Mouse (Mus musculus) intestine, embryonic 14.5 days (tissue): ENCODE data around the gene Sf3a1. TPM values are rescaled to one million over a fixed set of nuclear protein-coding genes. Genes with fewer than 3 reads are reported as not detected.

Source experiments
- ATAC-seq: fragments of 200-750 bp; cut with Nextera tagmentation; replicated peaks from 2 replicates; pipeline ENCODE4 v1.8.0; 2017; ENCODE audit warnings: low read depth, moderate number of reproducible peaks, moderate TSS enrichment, moderate library complexity; ENCODE audit not compliant: low FRiP score, low TSS enrichment
- DNase-seq: peaks from one replicate; pipeline ENCODE4 v3.0.0-alpha.2; 2018; ENCODE audit warnings: low spot score
- H3K27ac ChIP-seq: fragments of 300-500 bp; sonication (generic); 2 replicates; pipeline ENCODE4 v1.5.1; 2014; ENCODE audit warnings: low read depth, mild to moderate bottlenecking, control low read depth
- H3K27me3 ChIP-seq: fragments of 300-500 bp; sonication (generic); replicated peaks from 2 replicates; pipeline ENCODE4 v1.6.1; 2014; ENCODE audit warnings: low read length, control low read depth; ENCODE audit not compliant: control insufficient read depth, insufficient read depth
- H3K36me3 ChIP-seq: fragments of 300-500 bp; sonication (generic); 2 replicates; pipeline ENCODE4 v1.6.1; 2014; ENCODE audit warnings: low read length, control low read depth; ENCODE audit not compliant: control insufficient read depth, insufficient read depth
- H3K4me1 ChIP-seq: fragments of 300-500 bp; sonication (generic); replicated peaks from 2 replicates; pipeline ENCODE4 v1.6.1; 2014; ENCODE audit warnings: low read length, control low read depth, mixed read lengths; ENCODE audit not compliant: control insufficient read depth, insufficient read depth
- H3K4me2 ChIP-seq: fragments of 300-500 bp; sonication (generic); 2 replicates; pipeline ENCODE4 v1.6.1; 2014; ENCODE audit warnings: low read length
- H3K4me3 ChIP-seq: fragments of 300-500 bp; sonication (generic); 2 replicates; pipeline ENCODE4 v1.5.1; 2014; ENCODE audit warnings: low read depth, low read length, control low read depth, mixed read lengths
- H3K9ac ChIP-seq: fragments of 300-500 bp; sonication (generic); 2 replicates; pipeline ENCODE4 v1.6.1; 2014; ENCODE audit warnings: mild to moderate bottlenecking, low read length
- H3K9me3 ChIP-seq: fragments of 300-500 bp; sonication (generic); 2 replicates; pipeline ENCODE4 v1.6.1; 2016; ENCODE audit warnings: low read length, control low read depth; ENCODE audit not compliant: control insufficient read depth
- WGBS: fragments of 180-500 bp; shearing (Covaris S2); extraction: QIAGEN DNeasy Blood & Tissue Kit; methylation state at CpG from one replicate; pipeline ENCODE4 v1.1.7; 2014; 5-methylcytosine and 5-hydroxymethylcytosine counted together
- polyA plus RNA-seq: library from polyadenylated mRNA; unstranded; fragments of >200 nt; fragmentation: Nextera tagmentation; extraction: Ambion mirVana; gene quantifications from 2 replicates; pipeline ENCODE4 v1.2.1, GENCODE M21; 2014

Gene Sf3a1
- polyA plus RNA-seq, 1 experiment from 2014 or later: 59.5 TPM

- WGBS: 78% methylated on average over 5 of the region's 5 CpGs
- no peaks in the 10 kb centered on the region for H3K9me3 ChIP-seq
- no peak for DNase-seq
- H3K36me3 ChIP-seq: peaks cover 46% of the 10 kb centered on the region
- H3K27me3 ChIP-seq: no peaks in the 10 kb centered on the region
- no peak overlapping the region for H3K9ac ChIP-seq
- no peaks in the 10 kb centered on the region for H3K4me1 ChIP-seq
- no peak overlapping the region for H3K27ac ChIP-seq
- no peak for ATAC-seq
- H3K4me3 ChIP-seq: no peak overlapping the region
- H3K4me2 ChIP-seq: no peak overlapping the region
Observed at GRCm38 (mm10) chr11:4209556-4209955, 49.4 kb downstream of the Sf3a1 start.

GRCm38 (mm10) chr11:4210786-4211185 is 50.6 kb downstream of the Sf3a1 start:
- 42% methylated on average over 1 of the region's 1 CpGs for WGBS

GRCm38 (mm10) chr11:4213107-4213506 is 53.0 kb downstream of the Sf3a1 start:
- 92% methylated on average over 10 of the region's 10 CpGs for whole genome bisulfite sequencing
- DNase-seq (no peak), ATAC-seq (no peak)
- H3K36me3 ChIP-seq: peaks cover 44% of the 10 kb centered on the region
- no peak overlapping the region for H3K4me3 ChIP-seq
- H3K9ac ChIP-seq: no peak overlapping the region
- 0 out of 2 replicates have a peak, but pooled peaks cover 3% of the 10 kb centered on the region for H3K9me3 ChIP-seq
- H3K27ac ChIP-seq: no peak overlapping the region
- no peak overlapping the region for H3K4me2 ChIP-seq
- no peaks in the 10 kb centered on the region for H3K4me1 ChIP-seq
- H3K27me3 ChIP-seq: no peaks in the 10 kb centered on the region; the same call in 1 of the 2 replicates

More at GRCm38 (mm10) chr11:4210786-4211185, 50.6 kb downstream of the Sf3a1 start:
- Histone ChIP-seq H3K9me3 (no peaks in the 10 kb centered on the region), H3K4me3 (no peak overlapping the region), H3K27me3 (no peaks in the 10 kb centered on the region), H3K27ac (no peak overlapping the region), H3K9ac (no peak overlapping the region), H3K4me1 (no peaks in the 10 kb centered on the region), H3K4me2 (no peak overlapping the region), H3K36me3 (peaks cover 54% of the 10 kb centered on the region)
- no peak for DNase-seq
- ATAC-seq: no peak

GRCm38 (mm10) chr11:4214572-4214971 is 54.4 kb downstream of the Sf3a1 start:
- 96% methylated on average over 14 of the region's 14 CpGs for WGBS
- peaks cover 34% of the 10 kb centered on the region for H3K36me3 ChIP-seq
- H3K4me1 ChIP-seq: peaks cover 3% of the 10 kb centered on the region; the same call in 1 of the 2 replicates
- ATAC-seq (no peak), DNase-seq (no peak)
- peaks cover 8% of the 10 kb centered on the region; the same call in 1 of the 2 replicates for H3K27me3 ChIP-seq
- H3K4me2 ChIP-seq: no peak overlapping the region
- H3K9ac ChIP-seq: no peak overlapping the region
- H3K9me3 ChIP-seq: 0 out of 2 replicates have a peak, but pooled peaks cover 3% of the 10 kb centered on the region
- H3K27ac ChIP-seq: no peak overlapping the region
- no peak overlapping the region for H3K4me3 ChIP-seq

- no peak for ATAC-seq
Observed at GRCm38 (mm10) chr11:4215061-4215460, 54.9 kb downstream of the Sf3a1 start.

GRCm38 (mm10) chr11:4216248-4217000 is 56.3 kb downstream of the Sf3a1 start:
- no peak overlapping the region for H3K9ac ChIP-seq
- peaks cover 3% of the 10 kb centered on the region; the same call in 1 of the 2 replicates for H3K4me1 ChIP-seq
- no peak overlapping the region for H3K4me2 ChIP-seq
- DNase-seq (no peak), ATAC-seq (no peak)
- H3K9me3 ChIP-seq: 0 out of 2 replicates have a peak, but pooled peaks cover 3% of the 10 kb centered on the region
- WGBS: 86% methylated on average over 9 of the region's 9 CpGs
- peaks cover 10% of the 10 kb centered on the region; the same call in 1 of the 2 replicates for H3K27me3 ChIP-seq
- H3K27ac ChIP-seq: no peak overlapping the region
- H3K4me3 ChIP-seq: no peak overlapping the region
- peaks cover 19% of the 10 kb centered on the region for H3K36me3 ChIP-seq

More at GRCm38 (mm10) chr11:4215061-4215460, 54.9 kb downstream of the Sf3a1 start:
- H3K4me3 ChIP-seq: no peak overlapping the region
- H3K9ac ChIP-seq: no peak overlapping the region
- H3K9me3 ChIP-seq: 0 out of 2 replicates have a peak, but pooled peaks cover 3% of the 10 kb centered on the region
- no peak for DNase-seq
- H3K4me1 ChIP-seq: peaks cover 3% of the 10 kb centered on the region; the same call in 1 of the 2 replicates
- H3K27ac ChIP-seq: no peak overlapping the region
- peaks cover 10% of the 10 kb centered on the region; the same call in 1 of the 2 replicates for H3K27me3 ChIP-seq
- no peak overlapping the region for H3K4me2 ChIP-seq
- 82% methylated on average over 10 of the region's 10 CpGs for WGBS
- H3K36me3 ChIP-seq: peaks cover 30% of the 10 kb centered on the region

- H3K4me3 ChIP-seq: peak within 1 kb of the TSS; percentile 29
- ATAC-seq (peak; percentile 85), DNase-seq (peak; percentile 78)
- H3K27me3 ChIP-seq: peaks cover 10% of the 10 kb centered on the region; the same call in 1 of the 2 replicates
- H3K9ac ChIP-seq: no peak within 1 kb of the TSS; the same call in 1 of the 2 replicates
- WGBS: 2% methylated on average over 56 of the region's 56 CpGs
- peaks cover 3% of the 10 kb centered on the region; the same call in 1 of the 2 replicates for H3K4me1 ChIP-seq
- peak within 1 kb of the TSS; percentile 58 for H3K4me2 ChIP-seq
- H3K9me3 ChIP-seq: 0 out of 2 replicates have a peak, but pooled peaks cover 3% of the 10 kb centered on the region
- H3K36me3 ChIP-seq: peaks cover 15% of the 10 kb centered on the region
- H3K27ac ChIP-seq: no peak within 1 kb of the TSS
Observed at GRCm38 (mm10) chr11:4217914-4218629, 57.9 kb downstream of the Sf3a1 start, which contains the start of gene Castor1. Gene Castor1 (plus strand): TSS chr11:4218225.

- H3K9ac ChIP-seq: no peak overlapping the region; the same call in 1 of the 2 replicates
- 9% methylated on average over 6 of the region's 6 CpGs for WGBS
- no peak overlapping the region for H3K27ac ChIP-seq
Observed at GRCm38 (mm10) chr11:4218637-4219036, 58.5 kb downstream of the Sf3a1 start.

More at GRCm38 (mm10) chr11:4218637-4219036, 58.5 kb downstream of the Sf3a1 start:
- Histone ChIP-seq H3K4me1 (peaks cover 3% of the 10 kb centered on the region; the same call in 1 of the 2 replicates), H3K27me3 (peaks cover 10% of the 10 kb centered on the region; the same call in 1 of the 2 replicates), H3K36me3 (peaks cover 15% of the 10 kb centered on the region), H3K4me2 (peak overlapping the region; percentile 58), H3K9me3 (0 out of 2 replicates have a peak, but pooled peaks cover 3% of the 10 kb centered on the region), H3K4me3 (peak overlapping the region; percentile 29)
- ATAC-seq (no peak), DNase-seq (no peak)
